27 mouse cellular contexts compared by ENCODE assay signal in genomic region chr1:88641678-88642215, GRCm38 (mm10).
DNase-seq lines count a peak whose midpoint lies in the region; ATAC-seq and TF ChIP-seq lines count a peak whose summit lies in the region.
"Had no signal": no experiment of that assay in that cellular context is flagged by ENCODE, and none has a peak within 500 bp of the region (broad histone marks: within the 10 kb centered on the region; RNA-seq: fewer than 3 reads in every experiment).

No protein-coding gene starts in this region.

- no peaks in the 10 kb centered on the region for H3K36me3 ChIP-seq in spleen, adult 2 months (ENCODE audit: control insufficient read depth, insufficient read depth, low read length)
- no peaks in the 10 kb centered on the region for H3K36me3 ChIP-seq in kidney, adult 2 months (ENCODE audit: control insufficient read depth, insufficient read depth, low read length)
- H3K36me3 ChIP-seq in forebrain, embryonic 14.5 days (ENCODE audit: control insufficient read depth, insufficient read depth, low read length): no peaks in the 10 kb centered on the region
- H3K36me3 ChIP-seq: embryonic facial prominence, embryonic 13.5 days; embryonic facial prominence, embryonic 15.5 days; forebrain, embryonic 10.5 days; forebrain, embryonic 12.5 days; forebrain, embryonic 15.5 days; G1E had no signal

- TF ChIP-seq POLR2A in spleen, adult 2 months (IDR thresholded peaks at IDR 0.05; ENCODE audit: low read depth, low read length): no peak
- no peak for TF ChIP-seq POLR2A in kidney, adult 2 months (IDR thresholded peaks at IDR 0.05; ENCODE audit: low read depth, low read length)

- H3K27ac ChIP-seq in spleen, adult 2 months (ENCODE audit: insufficient read depth, low read length): peak overlapping the region; percentile 1; the same call in 1 of the 2 replicates
- H3K27ac ChIP-seq in kidney, adult 2 months (ENCODE audit: insufficient read depth, low read depth, low read length): no peak overlapping the region
- H3K27ac ChIP-seq in forebrain, embryonic 14.5 days (ENCODE audit: low read depth, low read length): no peak overlapping the region
- H3K27ac ChIP-seq: embryonic facial prominence, embryonic 13.5 days; embryonic facial prominence, embryonic 15.5 days; forebrain, embryonic 10.5 days; forebrain, embryonic 12.5 days; forebrain, embryonic 15.5 days had no signal

- WGBS in spleen, adult 2 months: 64% methylated on average over 2 of the region's 2 CpGs
- 90% methylated on average over 2 of the region's 2 CpGs for WGBS in kidney, adult 2 months
- WGBS in forebrain, embryonic 14.5 days: 63% methylated on average over 2 of the region's 2 CpGs

- TF ChIP-seq CTCF in spleen, adult 2 months (IDR thresholded peaks at IDR 0.05; ENCODE audit: extremely low read depth, insufficient read depth, insufficient read length, insufficient replicate concordance): no peak
- no peak for TF ChIP-seq CTCF in kidney, adult 2 months (conservative IDR thresholded peaks at IDR 0.05; ENCODE audit: insufficient read depth, insufficient read length, low read depth, low read length)

- no peaks in the 10 kb centered on the region for H3K9me3 ChIP-seq in forebrain, embryonic 14.5 days (replicated peaks; ENCODE audit: control insufficient read depth, low read length)
- H3K9me3 ChIP-seq: embryonic facial prominence, embryonic 13.5 days; embryonic facial prominence, embryonic 15.5 days; forebrain, embryonic 10.5 days; forebrain, embryonic 12.5 days; forebrain, embryonic 15.5 days; G1E had no signal

- ATAC-seq in forebrain, embryonic 14.5 days: no peak
- ATAC-seq: forebrain, embryonic 15.5 days; Patski had no signal

- H3K4me3 ChIP-seq in spleen, adult 2 months (ENCODE audit: extremely low read depth, insufficient read depth, insufficient read length): no peak overlapping the region
- no peak overlapping the region for H3K4me3 ChIP-seq in kidney, adult 2 months (ENCODE audit: insufficient read depth, low read depth, low read length)
- H3K4me3 ChIP-seq in forebrain, embryonic 14.5 days (ENCODE audit: low read depth, low read length): no peak overlapping the region
- H3K4me3 ChIP-seq: embryonic facial prominence, embryonic 13.5 days; embryonic facial prominence, embryonic 15.5 days; erythroblast, embryonic 14.5 days; forebrain, embryonic 10.5 days; forebrain, embryonic 12.5 days; forebrain, embryonic 15.5 days had no signal

- no peaks in the 10 kb centered on the region for H3K27me3 ChIP-seq in spleen, adult 2 months (ENCODE audit: control insufficient read depth, insufficient read depth, low read length)
- no peaks in the 10 kb centered on the region for H3K27me3 ChIP-seq in kidney, adult 2 months (replicated peaks; ENCODE audit: control insufficient read depth, insufficient read depth, low read length)
- H3K27me3 ChIP-seq in forebrain, embryonic 14.5 days (replicated peaks; ENCODE audit: control insufficient read depth, insufficient read depth, low read length): no peaks in the 10 kb centered on the region
- H3K27me3 ChIP-seq: embryonic facial prominence, embryonic 13.5 days; embryonic facial prominence, embryonic 15.5 days; forebrain, embryonic 12.5 days; forebrain, embryonic 15.5 days; Patski had no signal

- H3K4me2 ChIP-seq in forebrain, embryonic 14.5 days (ENCODE audit: low read length): no peak overlapping the region
- H3K4me2 ChIP-seq: embryonic facial prominence, embryonic 13.5 days; embryonic facial prominence, embryonic 15.5 days; forebrain, embryonic 12.5 days; forebrain, embryonic 15.5 days had no signal

- no peak for DNase-seq in spleen, adult 2 months (ENCODE audit: low read depth in 1 of 2, low spot score in 2 of 2)
- no peak for DNase-seq in spleen, postnatal 14 days (ENCODE audit: low spot score in 2 of 2)
- DNase-seq in thymus, postnatal 0 days (ENCODE audit: low spot score): peak; percentile 52
- no peak for DNase-seq in thymus, postnatal 10 days (ENCODE audit: low spot score in 2 of 2)
- DNase-seq in CD4-positive helper T cell, adult 2 months (ENCODE audit: low read depth, low spot score): peak; percentile 46
- peak; percentile 34 for DNase-seq in T-cell, adult 2 months (ENCODE audit: low spot score)
- no peak for DNase-seq in kidney, adult 2 months
- no peak for DNase-seq in forebrain, embryonic 14.5 days (ENCODE audit: low spot score)
- DNase-seq: adrenal gland, adult 2 months; adrenal gland, postnatal 10 days; adrenal gland, postnatal 25 days; B cell, adult 2 months; cerebellum, adult 11 months; cerebellum, adult 18-20 months; cerebellum, adult 8-10 months; cerebellum, adult 9-11 months; cerebellum, postnatal 14 days; cerebellum, postnatal 36 days; embryo, embryonic 11 days had no signal

- H3K4me1 ChIP-seq in spleen, adult 2 months (ENCODE audit: control insufficient read depth, insufficient read depth, insufficient read length): peaks cover 17% of the 10 kb centered on the region; the same call in 1 of the 2 replicates
- peaks cover 11% of the 10 kb centered on the region; the same call in 1 of the 2 replicates for H3K4me1 ChIP-seq in kidney, adult 2 months (ENCODE audit: control insufficient read depth, insufficient read depth, low read length)
- peaks cover 10% of the 10 kb centered on the region; the same call in 1 of the 2 replicates for H3K4me1 ChIP-seq in forebrain, embryonic 14.5 days (ENCODE audit: control insufficient read depth, insufficient read depth, low read length)

- no peak overlapping the region for H3K9ac ChIP-seq in forebrain, embryonic 14.5 days (ENCODE audit: low read length)
- H3K9ac ChIP-seq: embryonic facial prominence, embryonic 13.5 days; embryonic facial prominence, embryonic 15.5 days; forebrain, embryonic 12.5 days; forebrain, embryonic 15.5 days had no signal

Comparison
In these comparisons a context has a peak if more than half of its experiments do, and no peak if none do; other contexts are left out.
1. DNase-seq: peak in thymus, postnatal 0 days (single experiment), CD4-positive helper T cell, adult 2 months (single experiment) and T-cell, adult 2 months (single experiment); none in spleen, adult 2 months (0 of 2), spleen, postnatal 14 days (0 of 2), thymus, postnatal 10 days (0 of 2), kidney, adult 2 months (single experiment) and forebrain, embryonic 14.5 days (single experiment).